Mouse (Mus musculus) thymus, postnatal 14 days (tissue): ENCODE results near the gene Pgf.

ENCODE experiments used
- DNase-seq: peaks from one replicate; pipeline ENCODE4 v3.0.0; 2021

Pgf gene

GRCm38 (mm10) chr12:85121806-85122459 is 55.7 kb downstream of the Pgf start:
- peak; percentile 81 for DNase-seq
